Mouse (Mus musculus) heart, embryonic 11.5 days (tissue): Measurements from ENCODE around the gene Hlf. TPM values are rescaled to one million over a fixed set of nuclear protein-coding genes. Genes with fewer than 3 reads are reported as not detected.
A peak's percentile ranks its signal among the peaks of the same experiment; 100 is the strongest.

Experiments
- ATAC-seq: fragments of 200-750 bp; cut with Nextera tagmentation; replicated peaks from 2 replicates; pipeline ENCODE4 v1.8.0; 2017; ENCODE audit warnings: moderate library complexity; ENCODE audit not compliant: insufficient number of reproducible peaks, low FRiP score, low TSS enrichment
- H3K27ac ChIP-seq: fragments of 300-500 bp; sonication (generic); 2 replicates; pipeline ENCODE4 v1.5.1; 2014; ENCODE audit warnings: mild to moderate bottlenecking, low read depth, low read length
- H3K27me3 ChIP-seq: fragments of 300-500 bp; sonication (generic); 2 replicates; pipeline ENCODE4 v1.6.1; 2014; ENCODE audit warnings: mild to moderate bottlenecking, low read length, mixed read lengths; ENCODE audit not compliant: control insufficient read depth, insufficient read depth
- H3K36me3 ChIP-seq: fragments of 300-500 bp; sonication (generic); 2 replicates; pipeline ENCODE4 v1.6.1; 2014; ENCODE audit warnings: mild to moderate bottlenecking, low read length, moderate library complexity, mixed read lengths; ENCODE audit not compliant: control insufficient read depth, insufficient read depth
- H3K4me1 ChIP-seq: fragments of 300-500 bp; sonication (generic); 2 replicates; pipeline ENCODE4 v1.6.1; 2014; ENCODE audit warnings: low read length; ENCODE audit not compliant: control insufficient read depth, insufficient read depth
- H3K4me2 ChIP-seq: fragments of 300-500 bp; sonication (generic); 2 replicates; pipeline ENCODE4 v1.6.1; 2014; ENCODE audit warnings: mild to moderate bottlenecking, moderate library complexity
- H3K4me3 ChIP-seq: fragments of 300-500 bp; sonication (generic); 2 replicates; pipeline ENCODE4 v1.5.1; 2014; ENCODE audit warnings: low read depth, low read length
- H3K9ac ChIP-seq: fragments of 300-500 bp; sonication (generic); 2 replicates; pipeline ENCODE4 v1.6.1; 2014; ENCODE audit warnings: mild to moderate bottlenecking, low read depth, low read length, moderate library complexity
- H3K9me3 ChIP-seq: fragments of 300-500 bp; sonication (generic); replicated peaks from 2 replicates; pipeline ENCODE4 v1.6.1; 2016; ENCODE audit warnings: low read length; ENCODE audit not compliant: control insufficient read depth
- WGBS: fragments of 180-500 bp; shearing (Covaris S2); extraction: QIAGEN DNeasy Blood & Tissue Kit; methylation state at CpG from one replicate; pipeline ENCODE4 v1.1.7; 2014; ENCODE audit not compliant: insufficient replicate concordance; 5-methylcytosine and 5-hydroxymethylcytosine counted together
- polyA plus RNA-seq: library from polyadenylated mRNA; unstranded; fragments of >200 nt; fragmentation: Nextera tagmentation; extraction: Ambion mirVana; gene quantifications from 2 replicates; pipeline ENCODE4 v1.2.1, GENCODE M21; 2014

Hlf gene
- polyA plus RNA-seq: 1.4 and 2.1 TPM in 2 replicates

- H3K9me3 ChIP-seq: no peaks in the 10 kb centered on the region
- peak within 1 kb of the TSS; percentile 58 for H3K9ac ChIP-seq
- H3K27me3 ChIP-seq: peaks cover 13% of the 10 kb centered on the region
- WGBS: 0% methylated on average over 31 of the region's 40 CpGs
- peak; percentile 89 for ATAC-seq
- peak within 1 kb of the TSS; percentile 93 for H3K4me2 ChIP-seq
- peaks cover 19% of the 10 kb centered on the region for H3K4me1 ChIP-seq
- H3K27ac ChIP-seq: no peak within 1 kb of the TSS
- H3K4me3 ChIP-seq: peak within 1 kb of the TSS; percentile 56
- no peaks in the 10 kb centered on the region for H3K36me3 ChIP-seq
These were observed at the start of gene Hlf for GRCm38 (mm10) chr11:90390817-90391173. Gene Hlf, minus strand, starts transcription at chr11:90390895.

- Histone ChIP-seq H3K36me3 (no peaks in the 10 kb centered on the region), H3K27me3 (no peaks in the 10 kb centered on the region), H3K9ac (no peak overlapping the region), H3K4me1 (no peaks in the 10 kb centered on the region), H3K9me3 (no peaks in the 10 kb centered on the region), H3K4me3 (no peak overlapping the region), H3K27ac (no peak overlapping the region), H3K4me2 (no peak overlapping the region)
- no peak for ATAC-seq
- 74% methylated on average over 5 of the region's 5 CpGs for WGBS
These were observed 48.1 kb upstream of the Hlf start for GRCm38 (mm10) chr11:90438768-90439167.

GRCm38 (mm10) chr11:90425207-90425525, 34.5 kb upstream of the Hlf start:
- Histone ChIP-seq H3K4me1 (no peaks in the 10 kb centered on the region), H3K4me3 (no peak overlapping the region), H3K27ac (no peak overlapping the region), H3K36me3 (no peaks in the 10 kb centered on the region), H3K9me3 (no peaks in the 10 kb centered on the region), H3K27me3 (no peaks in the 10 kb centered on the region), H3K4me2 (no peak overlapping the region), H3K9ac (no peak overlapping the region)
- ATAC-seq: no peak
- WGBS: 83% methylated on average over 4 of the region's 4 CpGs

GRCm38 (mm10) chr11:90424334-90425206, 33.9 kb upstream of the Hlf start:
- H3K4me1 ChIP-seq: no peaks in the 10 kb centered on the region
- H3K9ac ChIP-seq: no peak overlapping the region
- H3K9me3 ChIP-seq: no peaks in the 10 kb centered on the region
- ATAC-seq: no peak
- no peaks in the 10 kb centered on the region for H3K36me3 ChIP-seq
- H3K4me2 ChIP-seq: no peak overlapping the region
- WGBS: 70% methylated on average over 11 of the region's 11 CpGs
- H3K27me3 ChIP-seq: no peaks in the 10 kb centered on the region; the same call in 1 of the 2 replicates
- H3K4me3 ChIP-seq: no peak overlapping the region
- H3K27ac ChIP-seq: no peak overlapping the region

- no peak overlapping the region for H3K4me2 ChIP-seq
- WGBS: 69% methylated on average over 3 of the region's 3 CpGs
- no peak for ATAC-seq
These were observed 33.2 kb upstream of the Hlf start for GRCm38 (mm10) chr11:90423896-90424295.

GRCm38 (mm10) chr11:90419706-90420105, 29.0 kb upstream of the Hlf start:
- no peak for ATAC-seq
- no peaks in the 10 kb centered on the region for H3K36me3 ChIP-seq
- H3K9ac ChIP-seq: no peak overlapping the region
- H3K27ac ChIP-seq: no peak overlapping the region
- H3K9me3 ChIP-seq: no peaks in the 10 kb centered on the region
- no peak overlapping the region for H3K4me2 ChIP-seq
- H3K27me3 ChIP-seq: no peaks in the 10 kb centered on the region; the same call in 1 of the 2 replicates
- WGBS: 77% methylated on average over 11 of the region's 11 CpGs
- no peaks in the 10 kb centered on the region for H3K4me1 ChIP-seq
- no peak overlapping the region for H3K4me3 ChIP-seq

More at GRCm38 (mm10) chr11:90423896-90424295, 33.2 kb upstream of the Hlf start:
- no peaks in the 10 kb centered on the region for H3K36me3 ChIP-seq
- H3K27ac ChIP-seq: no peak overlapping the region
- no peak overlapping the region for H3K4me3 ChIP-seq
- no peaks in the 10 kb centered on the region; the same call in 1 of the 2 replicates for H3K27me3 ChIP-seq
- no peaks in the 10 kb centered on the region for H3K4me1 ChIP-seq
- H3K9ac ChIP-seq: no peak overlapping the region
- no peaks in the 10 kb centered on the region for H3K9me3 ChIP-seq

- H3K27ac ChIP-seq: no peak overlapping the region
- H3K4me2 ChIP-seq: peak overlapping the region; percentile 61
- H3K36me3 ChIP-seq: no peaks in the 10 kb centered on the region
- H3K9ac ChIP-seq: no peak overlapping the region
- ATAC-seq: peak; percentile 96
- no peaks in the 10 kb centered on the region for H3K4me1 ChIP-seq
- H3K9me3 ChIP-seq: no peaks in the 10 kb centered on the region
- under 1% methylated on average over 42 of the region's 42 CpGs for WGBS
- no peaks in the 10 kb centered on the region; the same call in 1 of the 2 replicates for H3K27me3 ChIP-seq
- H3K4me3 ChIP-seq: peak overlapping the region; percentile 4; the same call in 1 of the 2 replicates
These were observed 27.2 kb upstream of the Hlf start for GRCm38 (mm10) chr11:90417921-90418320.

GRCm38 (mm10) chr11:90417011-90417410, 26.3 kb upstream of the Hlf start:
- Histone ChIP-seq H3K36me3 (no peaks in the 10 kb centered on the region), H3K4me1 (no peaks in the 10 kb centered on the region), H3K27me3 (no peaks in the 10 kb centered on the region; the same call in 1 of the 2 replicates), H3K9me3 (no peaks in the 10 kb centered on the region), H3K27ac (no peak overlapping the region), H3K4me2 (no peak overlapping the region; the same call in 1 of the 2 replicates), H3K4me3 (no peak overlapping the region), H3K9ac (no peak overlapping the region)
- WGBS: 70% methylated on average over 5 of the region's 5 CpGs
- ATAC-seq: no peak

GRCm38 (mm10) chr11:90398850-90399249, 8.2 kb upstream of the Hlf start:
- Histone ChIP-seq H3K4me1 (no peaks in the 10 kb centered on the region), H3K4me3 (no peak overlapping the region), H3K9ac (no peak overlapping the region), H3K4me2 (no peak overlapping the region), H3K36me3 (no peaks in the 10 kb centered on the region), H3K27me3 (no peaks in the 10 kb centered on the region), H3K9me3 (no peaks in the 10 kb centered on the region), H3K27ac (no peak overlapping the region)
- no peak for ATAC-seq
- 37% methylated on average over 6 of the region's 6 CpGs for WGBS
